Mouse (Mus musculus) bone marrow macrophage, adult 2 months (primary cell): ENCODE results near the gene Zfp771. TPM values are rescaled to one million over a fixed set of nuclear protein-coding genes. Genes with fewer than 3 reads are reported as not detected.

ENCODE experiments used
- H3K27ac ChIP-seq: 2 replicates; pipeline ENCODE4 v1.5.1; 2012; ENCODE audit warnings: low read depth, low read length; ENCODE audit not compliant: insufficient read depth
- H3K4me1 ChIP-seq: 2 replicates; pipeline ENCODE4 v1.6.1; 2012; ENCODE audit warnings: low read length; ENCODE audit not compliant: control insufficient read depth, insufficient read depth
- H3K4me3 ChIP-seq: 2 replicates; pipeline ENCODE4 v1.5.1; 2012; ENCODE audit warnings: mild to moderate bottlenecking, low read length, moderate library complexity; ENCODE audit not compliant: insufficient read depth
- CTCF ChIP-seq: IDR thresholded peaks from 2 replicates; pipeline ENCODE4 v1.5.1; 2012; ENCODE audit warnings: low read depth, mild to moderate bottlenecking, low read length, moderate library complexity
- POLR2A ChIP-seq: IDR thresholded peaks from 2 replicates; pipeline ENCODE4 v1.6.1; 2012; ENCODE audit warnings: mild to moderate bottlenecking, low read depth, low read length, borderline replicate concordance
- polyA plus RNA-seq: library from polyadenylated mRNA; stranded (reverse); fragments of >200 nt; gene quantifications from 2 replicates; pipeline ENCODE4 v1.2.4, GENCODE M21; 2012; ENCODE audit not compliant: missing spikeins, insufficient read depth, insufficient read length

The Zfp771 gene
- polyA plus RNA-seq, result 10.9 and 12.4 TPM in 2 replicates

- peak; percentile 19; the same call in 1 of the 2 replicates for TF ChIP-seq POLR2A
- no peak for TF ChIP-seq CTCF
- peaks cover 11% of the 10 kb centered on the region for H3K4me1 ChIP-seq
- peak within 1 kb of the TSS; percentile 91 for H3K4me3 ChIP-seq
- H3K27ac ChIP-seq, result peak within 1 kb of the TSS; percentile 75
Observed at GRCm38 (mm10) chr7:127243870-127244657, at the start of gene Zfp771. Zfp771 (plus strand) TSS chr7:127244274.

- TF ChIP-seq POLR2A (no peak), CTCF (no peak)
- Histone ChIP-seq H3K27ac (no peak overlapping the region), H3K4me1 (peaks cover 8% of the 10 kb centered on the region), H3K4me3 (peak overlapping the region; percentile 80)
Observed at GRCm38 (mm10) chr7:127194633-127195029, 49.4 kb upstream of the Zfp771 start.

- no peak for TF ChIP-seq CTCF
- TF ChIP-seq POLR2A, result no peak
- Histone ChIP-seq H3K27ac (peak within 1 kb of the TSS; percentile 69), H3K4me3 (peak within 1 kb of the TSS; percentile 80), H3K4me1 (peaks cover 8% of the 10 kb centered on the region)
Observed at GRCm38 (mm10) chr7:127195544-127196295, 48.4 kb upstream of the Zfp771 start, which contains the start of gene Cd2bp2. Cd2bp2 (minus strand) TSS chr7:127196050.

GRCm38 (mm10) chr7:127196484-127196883 is 47.6 kb upstream of the Zfp771 start:
- Histone ChIP-seq H3K27ac (peak overlapping the region; percentile 64), H3K4me3 (peak overlapping the region; percentile 60), H3K4me1 (peaks cover 8% of the 10 kb centered on the region)
- TF ChIP-seq POLR2A (no peak), CTCF (no peak)

- H3K4me3 ChIP-seq, result peak overlapping the region; percentile 88
- TF ChIP-seq CTCF (no peak), POLR2A (no peak)
- H3K27ac ChIP-seq, result peak overlapping the region; percentile 83
- H3K4me1 ChIP-seq, result peaks cover 10% of the 10 kb centered on the region
Observed at GRCm38 (mm10) chr7:127206606-127207005, 37.5 kb upstream of the Zfp771 start.

- H3K4me3 ChIP-seq, result peak overlapping the region; percentile 88
- peaks cover 10% of the 10 kb centered on the region for H3K4me1 ChIP-seq
- peak overlapping the region; percentile 83 for H3K27ac ChIP-seq
- no peak for TF ChIP-seq CTCF
Observed at GRCm38 (mm10) chr7:127207374-127208294, 36.4 kb upstream of the Zfp771 start.

- peak within 1 kb of the TSS; percentile 88 for H3K4me3 ChIP-seq
- peak within 1 kb of the TSS; percentile 83 for H3K27ac ChIP-seq
- TF ChIP-seq POLR2A, result no peak
- no peak for TF ChIP-seq CTCF
- peaks cover 11% of the 10 kb centered on the region for H3K4me1 ChIP-seq
Observed at GRCm38 (mm10) chr7:127208295-127208552, 35.9 kb upstream of the Zfp771 start, which contains the start of gene Tbc1d10b. Tbc1d10b (minus strand) TSS chr7:127208468.

GRCm38 (mm10) chr7:127208553-127209438 is 35.3 kb upstream of the Zfp771 start, which contains the start of gene Mylpf:
Mylpf (plus strand) TSS chr7:127208890.
- TF ChIP-seq CTCF (no peak), POLR2A (0 out of 2 replicates have a peak, but pooled peaks have one; percentile 24)
- peaks cover 13% of the 10 kb centered on the region for H3K4me1 ChIP-seq

More at GRCm38 (mm10) chr7:127208553-127209438, 35.3 kb upstream of the Zfp771 start, which contains the start of gene Mylpf:
- H3K4me3 ChIP-seq, result peak within 1 kb of the TSS; percentile 88
- H3K27ac ChIP-seq, result peak within 1 kb of the TSS; percentile 83
